Mouse (Mus musculus) monocyte, adult 2 months (primary cell): ENCODE measurements around the gene A930018P22Rik.
"Not testable (repeated sequence)": the region's sequence is repeated elsewhere in the genome, so short reads cannot be mapped to it uniquely, and the experiment has no call there.

Experiments
- DNase-seq, 2 experiments: peaks; one replicate each; pipeline ENCODE4 v3.0.0; 2022; ENCODE audit warnings: low spot score in 2 of 2, low read depth in 1 of 2

Gene A930018P22Rik

GRCm38 (mm10) chr2:104122505-104123378 lies at the start of gene A930018P22Rik:
Gene A930018P22Rik, plus strand, starts transcription at chr2:104122769.
- DNase-seq = peak; percentile 50 to 64

GRCm38 (mm10) chr2:104078285-104078684 lies 44.3 kb upstream of the A930018P22Rik start:
- DNase-seq = not testable (repeated sequence)

- DNase-seq = not testable (repeated sequence)
Observed at GRCm38 (mm10) chr2:104081436-104082050, 41.0 kb upstream of the A930018P22Rik start.

GRCm38 (mm10) chr2:104082474-104082873 lies 40.1 kb upstream of the A930018P22Rik start:
- no peak for DNase-seq

GRCm38 (mm10) chr2:104084027-104084426 lies 38.5 kb upstream of the A930018P22Rik start:
- DNase-seq = not testable (repeated sequence)

GRCm38 (mm10) chr2:104087562-104087961 lies 35.0 kb upstream of the A930018P22Rik start:
- DNase-seq = not testable (repeated sequence)

- no peak for DNase-seq
Observed at GRCm38 (mm10) chr2:104093305-104093704, 29.3 kb upstream of the A930018P22Rik start.

- peak in 1 of 2 experiments; percentile 1 for DNase-seq
Observed at GRCm38 (mm10) chr2:104095741-104096213, 26.8 kb upstream of the A930018P22Rik start, which contains the start of gene Cd59a. Gene Cd59a, plus strand, starts transcription at chr2:104095801.

GRCm38 (mm10) chr2:104096256-104096655 lies 26.3 kb upstream of the A930018P22Rik start:
- DNase-seq = no peak

- not testable (repeated sequence) for DNase-seq
Observed at GRCm38 (mm10) chr2:104096796-104097195, 25.8 kb upstream of the A930018P22Rik start.

- DNase-seq = not testable (repeated sequence)
Observed at GRCm38 (mm10) chr2:104097396-104097795, 25.2 kb upstream of the A930018P22Rik start.

- no peak for DNase-seq
Observed at GRCm38 (mm10) chr2:104098529-104099230, 23.9 kb upstream of the A930018P22Rik start.

- DNase-seq = no peak
Observed at GRCm38 (mm10) chr2:104099231-104099585, 23.4 kb upstream of the A930018P22Rik start.

- DNase-seq = no peak
Observed at GRCm38 (mm10) chr2:104099946-104100345, 22.6 kb upstream of the A930018P22Rik start.

GRCm38 (mm10) chr2:104104800-104105199 lies 17.8 kb upstream of the A930018P22Rik start:
- no peak for DNase-seq

- not testable (repeated sequence) for DNase-seq
Observed at GRCm38 (mm10) chr2:104109021-104109420, 13.5 kb upstream of the A930018P22Rik start.

GRCm38 (mm10) chr2:104109528-104109927 lies 13.0 kb upstream of the A930018P22Rik start:
- no peak for DNase-seq

GRCm38 (mm10) chr2:104110031-104110430 lies 12.5 kb upstream of the A930018P22Rik start:
- DNase-seq = no peak

- not testable (repeated sequence) for DNase-seq
Observed at GRCm38 (mm10) chr2:104111170-104111797, 11.3 kb upstream of the A930018P22Rik start.

- not testable (repeated sequence) for DNase-seq
Observed at GRCm38 (mm10) chr2:104113563-104113962, 9.0 kb upstream of the A930018P22Rik start.

GRCm38 (mm10) chr2:104114898-104115297 lies 7.7 kb upstream of the A930018P22Rik start:
- DNase-seq = no peak
